Mouse (Mus musculus) kidney, embryonic 14.5 days (tissue): ENCODE measurements around the gene Slc25a26. TPM values are rescaled to one million over a fixed set of nuclear protein-coding genes. Genes with fewer than 3 reads are reported as not detected.

ENCODE experiments used
- ATAC-seq: fragments of 200-750 bp; cut with Nextera tagmentation; 2 replicates; pipeline ENCODE4 v1.8.0; 2017; ENCODE audit warnings: moderate number of reproducible peaks, mild to moderate bottlenecking, moderate TSS enrichment, moderate library complexity; ENCODE audit not compliant: low FRiP score, low TSS enrichment
- H3K27ac ChIP-seq: fragments of 300-500 bp; sonication (generic); 2 replicates; pipeline ENCODE4 v1.5.1; 2014; ENCODE audit warnings: low read depth, mild to moderate bottlenecking, low read length, moderate library complexity, mixed read lengths
- H3K27me3 ChIP-seq: fragments of 300-500 bp; sonication (generic); 2 replicates; pipeline ENCODE4 v1.6.1; 2014; ENCODE audit warnings: mild to moderate bottlenecking, low read length; ENCODE audit not compliant: control insufficient read depth, insufficient read depth
- H3K36me3 ChIP-seq: fragments of 300-500 bp; sonication (generic); 2 replicates; pipeline ENCODE4 v1.6.1; 2014; ENCODE audit warnings: low read length, mixed read lengths; ENCODE audit not compliant: control insufficient read depth, insufficient read depth
- H3K4me1 ChIP-seq: fragments of 300-500 bp; sonication (generic); 2 replicates; pipeline ENCODE4 v1.6.1; 2014; ENCODE audit warnings: low read length, mixed read lengths; ENCODE audit not compliant: control insufficient read depth, insufficient read depth
- H3K4me2 ChIP-seq: fragments of 300-500 bp; sonication (generic); replicated peaks from 2 replicates; pipeline ENCODE4 v1.6.1; 2014; ENCODE audit warnings: low read depth, mild to moderate bottlenecking, low read length
- H3K4me3 ChIP-seq: fragments of 300-500 bp; sonication (generic); 2 replicates; pipeline ENCODE4 v1.5.1; 2014; ENCODE audit warnings: mild to moderate bottlenecking, low read length
- H3K9ac ChIP-seq: fragments of 300-500 bp; sonication (generic); 2 replicates; pipeline ENCODE4 v1.6.1; 2014; ENCODE audit warnings: low read depth, mild to moderate bottlenecking, low read length, moderate library complexity
- H3K9me3 ChIP-seq: fragments of 300-500 bp; sonication (generic); 2 replicates; pipeline ENCODE4 v1.6.1; 2016; ENCODE audit warnings: low read length; ENCODE audit not compliant: control insufficient read depth
- WGBS: fragments of 180-500 bp; shearing (Covaris S2); extraction: QIAGEN DNeasy Blood & Tissue Kit; methylation state at CpG from one replicate; pipeline ENCODE4 v1.1.7; 2014; 5-methylcytosine and 5-hydroxymethylcytosine counted together
- polyA plus RNA-seq: library from polyadenylated mRNA; unstranded; fragments of >200 nt; fragmentation: Nextera tagmentation; extraction: Ambion mirVana; gene quantifications from 2 replicates; pipeline ENCODE4 v1.2.1, GENCODE M21; 2014

Slc25a26 gene
- polyA plus RNA-seq, 1 experiment from 2014 or later, result 8.6 TPM

DNA sequence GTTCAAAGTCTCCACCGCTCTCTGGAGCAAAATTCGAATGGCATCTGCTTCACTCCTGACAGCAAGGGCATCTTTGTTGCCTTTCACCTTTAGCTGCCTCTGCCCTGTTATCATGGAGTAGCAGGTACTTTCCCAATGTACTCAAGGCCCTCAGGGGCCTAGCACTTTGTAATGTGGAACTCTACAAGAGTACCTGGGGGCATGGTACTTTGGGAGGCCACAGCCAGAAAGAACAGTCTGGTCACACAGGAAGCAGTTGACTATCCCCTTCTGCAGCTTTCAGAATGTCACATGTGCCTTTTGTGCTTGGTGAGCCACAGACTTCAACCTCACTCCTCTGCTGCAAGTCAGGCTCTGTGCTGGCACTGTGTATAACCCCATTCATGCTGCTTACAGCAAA is 65.6 kb downstream of the Slc25a26 start:
- Histone ChIP-seq H3K36me3 (no peaks in the 10 kb centered on the region), H3K27ac (no peak overlapping the region), H3K9me3 (no peaks in the 10 kb centered on the region), H3K27me3 (no peaks in the 10 kb centered on the region), H3K9ac (no peak overlapping the region), H3K4me3 (no peak overlapping the region), H3K4me1 (no peaks in the 10 kb centered on the region), H3K4me2 (no peak overlapping the region)
- no peak for ATAC-seq
- 91% methylated on average over 2 of the region's 2 CpGs for WGBS

DNA sequence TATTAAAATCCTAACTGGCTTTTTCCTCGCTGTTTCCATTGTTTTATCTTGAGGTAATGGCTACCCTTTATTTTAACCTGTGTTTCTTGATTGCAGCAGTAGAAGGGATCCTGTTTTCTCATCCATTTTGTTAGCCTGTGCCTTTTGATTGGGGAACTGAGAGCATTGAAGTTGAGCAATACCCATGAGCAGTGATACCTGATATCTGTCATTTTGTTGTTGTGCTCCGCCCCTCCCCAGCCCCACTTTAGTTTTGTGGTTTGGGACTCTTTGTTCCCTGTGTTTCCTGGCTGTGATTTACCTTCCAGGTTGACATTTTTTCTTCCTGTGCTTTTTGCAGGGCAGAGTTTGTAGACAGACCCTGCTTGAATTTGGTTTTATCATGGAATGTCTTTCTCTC is 67.9 kb downstream of the Slc25a26 start:
- Histone ChIP-seq H3K4me2 (no peak overlapping the region), H3K27me3 (no peaks in the 10 kb centered on the region), H3K9me3 (no peaks in the 10 kb centered on the region), H3K4me3 (no peak overlapping the region), H3K36me3 (no peaks in the 10 kb centered on the region), H3K27ac (no peak overlapping the region), H3K9ac (no peak overlapping the region), H3K4me1 (no peaks in the 10 kb centered on the region)
- 70% methylated on average over 2 of the region's 2 CpGs for WGBS
- no peak for ATAC-seq

DNA sequence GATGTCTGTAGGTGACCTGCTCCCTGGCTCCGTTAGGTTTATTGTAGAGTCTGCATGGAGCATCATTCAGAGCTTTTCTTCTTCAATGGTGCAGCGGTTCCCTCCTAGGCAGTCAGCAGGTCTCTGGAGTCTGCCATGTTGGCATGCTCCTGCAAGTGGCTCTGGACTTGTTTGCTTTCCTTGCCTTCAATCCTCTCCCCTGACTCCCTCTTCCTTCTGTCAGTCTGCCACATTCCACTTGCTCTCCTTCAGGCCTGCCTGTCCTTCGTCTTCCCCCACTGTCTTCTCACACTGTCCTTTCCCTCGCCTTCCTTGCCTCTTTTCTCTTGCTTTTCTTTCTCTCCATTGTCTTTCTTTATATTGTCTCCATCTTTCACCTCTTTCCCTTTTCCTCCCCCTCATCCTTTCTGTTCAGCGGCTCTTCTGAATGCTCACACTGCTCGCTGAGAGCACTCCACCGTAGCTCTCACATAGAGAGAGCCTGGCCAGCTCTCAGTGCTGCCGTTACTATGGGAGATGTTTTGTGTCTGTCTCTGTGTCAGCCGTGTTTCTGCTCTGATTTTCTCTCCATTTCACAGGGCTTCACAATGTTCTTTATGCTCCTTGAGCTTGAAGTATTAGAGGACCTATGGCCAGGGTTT is 75.5 kb downstream of the Slc25a26 start:
- H3K4me1 ChIP-seq, result no peaks in the 10 kb centered on the region
- no peaks in the 10 kb centered on the region for H3K27me3 ChIP-seq
- H3K36me3 ChIP-seq, result no peaks in the 10 kb centered on the region
- no peaks in the 10 kb centered on the region for H3K9me3 ChIP-seq
- 69% methylated on average over 9 of the region's 9 CpGs for WGBS
- no peak overlapping the region for H3K4me3 ChIP-seq
- no peak for ATAC-seq
- H3K4me2 ChIP-seq, result no peak overlapping the region
- no peak overlapping the region for H3K9ac ChIP-seq
- no peak overlapping the region for H3K27ac ChIP-seq

DNA sequence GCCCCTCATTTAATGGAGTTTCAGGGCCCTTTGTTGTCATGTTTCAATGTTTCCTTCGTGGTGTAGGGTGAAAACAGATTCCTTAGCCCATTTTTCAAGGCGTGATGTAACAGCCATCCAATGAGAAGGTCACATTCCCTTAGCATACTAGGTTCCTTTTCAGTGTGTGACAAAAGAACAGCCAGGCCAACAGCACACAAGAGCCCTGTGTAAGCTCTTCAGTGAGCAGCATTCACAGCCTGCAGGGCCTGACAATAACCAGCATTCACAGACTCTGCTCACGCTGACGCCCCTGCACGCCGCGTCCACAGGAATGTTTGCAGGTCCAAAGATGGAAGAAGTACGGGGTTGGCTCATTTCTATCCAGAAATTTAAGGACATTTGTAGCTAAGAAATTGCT is 77.9 kb downstream of the Slc25a26 start:
- WGBS, result 86% methylated on average over 8 of the region's 8 CpGs
- H3K9ac ChIP-seq, result no peak overlapping the region
- no peak overlapping the region for H3K27ac ChIP-seq
- H3K4me1 ChIP-seq, result no peaks in the 10 kb centered on the region
- no peak overlapping the region for H3K4me2 ChIP-seq
- no peaks in the 10 kb centered on the region for H3K36me3 ChIP-seq
- ATAC-seq, result no peak
- H3K9me3 ChIP-seq, result no peaks in the 10 kb centered on the region
- no peak overlapping the region for H3K4me3 ChIP-seq
- no peaks in the 10 kb centered on the region for H3K27me3 ChIP-seq

DNA sequence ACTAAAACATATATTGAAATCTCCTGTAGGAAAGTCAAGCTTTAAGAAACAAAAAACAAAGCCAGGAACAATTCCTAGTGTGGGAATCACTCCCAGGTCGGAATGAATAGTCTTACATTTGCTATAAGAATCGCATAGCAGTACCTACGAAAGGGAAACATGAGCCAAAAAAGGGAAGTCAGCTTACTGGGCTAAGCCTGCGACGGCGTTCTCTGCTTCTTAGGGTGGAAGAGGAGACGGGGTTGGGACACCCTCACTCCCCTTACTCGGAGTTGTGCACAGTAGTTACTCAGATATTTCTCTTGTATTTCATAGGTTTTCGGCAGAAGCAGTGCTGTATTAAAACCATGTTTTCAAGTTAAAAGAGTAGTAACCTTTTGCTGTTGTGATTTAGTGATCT is 81.9 kb downstream of the Slc25a26 start:
- no peaks in the 10 kb centered on the region for H3K4me1 ChIP-seq
- H3K27me3 ChIP-seq, result no peaks in the 10 kb centered on the region
- no peak overlapping the region for H3K4me2 ChIP-seq
- no peak overlapping the region for H3K27ac ChIP-seq
- H3K9me3 ChIP-seq, result no peaks in the 10 kb centered on the region
- H3K4me3 ChIP-seq, result no peak overlapping the region
- no peak for ATAC-seq
- H3K36me3 ChIP-seq, result no peaks in the 10 kb centered on the region
- 76% methylated on average over 9 of the region's 9 CpGs for WGBS
- H3K9ac ChIP-seq, result no peak overlapping the region

DNA sequence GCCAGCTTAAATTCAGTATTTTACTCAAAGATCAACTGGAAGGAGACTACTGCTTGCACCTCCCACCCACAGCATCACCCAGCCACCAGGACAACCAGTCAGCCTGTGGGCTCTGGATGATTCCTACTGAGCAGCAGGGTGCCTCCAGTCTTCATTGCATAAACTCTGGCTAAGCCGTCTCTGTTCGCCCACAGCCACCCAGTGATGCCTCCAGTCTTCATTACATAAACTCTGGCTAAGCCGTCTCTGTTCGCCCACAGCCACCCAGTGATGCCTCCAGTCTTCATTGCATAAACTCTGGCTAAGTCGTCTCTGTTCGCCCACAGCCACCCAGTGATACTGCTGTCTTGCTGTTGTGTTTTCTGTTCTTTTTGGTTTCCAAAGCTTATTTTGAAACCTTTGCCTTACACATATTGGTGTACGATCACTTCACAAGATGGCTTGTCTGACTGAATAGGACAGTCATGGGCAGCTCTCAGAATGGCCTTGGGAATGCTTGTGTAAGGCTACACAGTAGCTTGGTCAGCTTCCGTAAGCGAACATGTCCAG is 84.1 kb downstream of the Slc25a26 start:
- no peaks in the 10 kb centered on the region for H3K4me1 ChIP-seq
- no peak overlapping the region for H3K4me3 ChIP-seq
- 96% methylated on average over 9 of the region's 9 CpGs for WGBS
- H3K4me2 ChIP-seq, result no peak overlapping the region
- H3K27me3 ChIP-seq, result no peaks in the 10 kb centered on the region
- H3K9ac ChIP-seq, result no peak overlapping the region
- ATAC-seq, result no peak
- no peaks in the 10 kb centered on the region for H3K36me3 ChIP-seq
- H3K27ac ChIP-seq, result no peak overlapping the region
- no peaks in the 10 kb centered on the region for H3K9me3 ChIP-seq

DNA sequence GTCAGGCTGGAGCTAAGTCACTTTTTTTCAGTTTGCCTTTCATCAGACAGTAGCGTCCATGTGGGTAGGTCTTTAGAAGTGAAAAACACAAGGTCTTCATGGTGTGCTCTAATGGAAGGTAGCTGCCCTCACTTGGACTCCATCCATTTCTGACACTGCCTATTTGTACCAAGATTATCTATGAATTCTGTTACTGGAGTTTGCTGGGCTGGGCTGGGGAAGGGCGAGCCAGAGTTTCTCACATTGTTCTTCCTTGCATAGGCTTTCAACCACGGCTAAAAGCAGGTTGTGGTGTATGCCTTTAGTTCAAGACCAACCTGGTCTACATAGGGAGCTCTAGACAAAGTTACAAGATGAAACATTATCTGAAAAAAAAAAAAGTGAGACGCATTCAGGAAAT is 84.8 kb downstream of the Slc25a26 start:
- Histone ChIP-seq H3K4me3 (no peak overlapping the region), H3K36me3 (no peaks in the 10 kb centered on the region), H3K9me3 (no peaks in the 10 kb centered on the region), H3K27me3 (no peaks in the 10 kb centered on the region), H3K9ac (no peak overlapping the region), H3K4me2 (no peak overlapping the region), H3K4me1 (no peaks in the 10 kb centered on the region), H3K27ac (no peak overlapping the region)
- 88% methylated on average over 4 of the region's 4 CpGs for WGBS
- no peak for ATAC-seq

DNA sequence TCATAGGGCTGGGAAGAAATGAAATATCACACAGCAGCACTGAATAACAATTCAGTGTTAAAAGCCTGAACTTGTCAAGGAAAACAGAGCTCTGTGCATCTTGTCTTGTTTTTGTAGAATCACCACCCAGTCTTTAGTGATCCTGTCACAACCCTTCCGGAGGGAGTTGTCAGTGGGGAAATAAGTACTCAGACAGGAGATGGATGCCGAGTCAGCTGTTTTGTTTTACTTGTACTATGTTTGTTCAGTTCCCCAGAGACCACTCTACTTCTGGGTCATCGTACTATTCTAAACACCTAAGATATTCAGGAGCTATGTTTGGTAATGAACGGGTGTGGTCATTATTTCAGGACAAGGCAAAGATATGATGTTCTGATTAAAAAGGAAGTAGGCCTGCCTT is 88.2 kb downstream of the Slc25a26 start:
- peaks cover 17% of the 10 kb centered on the region; the same call in 1 of the 2 replicates for H3K4me1 ChIP-seq
- WGBS, result 65% methylated on average over 4 of the region's 4 CpGs
- ATAC-seq, result no peak

DNA sequence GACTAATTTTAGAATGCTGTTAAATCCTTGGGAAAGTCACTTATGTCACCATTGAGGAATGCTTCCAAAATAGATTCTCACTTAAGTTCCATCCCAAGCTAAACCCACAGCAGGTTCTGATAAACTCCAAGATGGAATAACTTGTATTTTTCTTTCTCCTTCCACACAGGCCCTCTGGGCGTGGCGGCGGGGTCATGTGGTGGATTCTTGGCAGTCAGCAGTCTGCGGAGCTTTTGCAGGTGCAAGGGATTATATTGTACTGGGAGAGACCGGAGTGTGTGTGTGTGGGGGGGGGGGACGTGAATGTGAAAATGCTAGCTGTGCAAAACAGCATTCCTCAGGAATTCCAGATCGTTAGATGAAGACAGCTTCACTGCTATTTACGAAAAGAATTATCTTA is 92.1 kb downstream of the Slc25a26 start:
- WGBS, result 6% methylated on average over 8 of the region's 8 CpGs
- Histone ChIP-seq H3K27ac (no peak overlapping the region), H3K9me3 (no peaks in the 10 kb centered on the region), H3K4me3 (no peak overlapping the region), H3K36me3 (no peaks in the 10 kb centered on the region), H3K4me2 (no peak overlapping the region), H3K9ac (no peak overlapping the region), H3K27me3 (no peaks in the 10 kb centered on the region), H3K4me1 (peaks cover 36% of the 10 kb centered on the region)
- peak; percentile 63 for ATAC-seq

More for the DNA sequence above, 88.2 kb downstream of the Slc25a26 start:
- no peak overlapping the region for H3K9ac ChIP-seq
- no peak overlapping the region for H3K27ac ChIP-seq
- H3K4me2 ChIP-seq, result no peak overlapping the region
- no peaks in the 10 kb centered on the region for H3K9me3 ChIP-seq
- H3K27me3 ChIP-seq, result no peaks in the 10 kb centered on the region
- H3K4me3 ChIP-seq, result no peak overlapping the region
- no peaks in the 10 kb centered on the region for H3K36me3 ChIP-seq
